Mouse (Mus musculus): ENCODE measurements at regions not wholly inside any gene's neighbourhood (a gene's known extent, or its start where the extent isn't known, plus 50 kb on each side); places are given as distances from the start of the nearest gene placed in this dataset.

DNA sequence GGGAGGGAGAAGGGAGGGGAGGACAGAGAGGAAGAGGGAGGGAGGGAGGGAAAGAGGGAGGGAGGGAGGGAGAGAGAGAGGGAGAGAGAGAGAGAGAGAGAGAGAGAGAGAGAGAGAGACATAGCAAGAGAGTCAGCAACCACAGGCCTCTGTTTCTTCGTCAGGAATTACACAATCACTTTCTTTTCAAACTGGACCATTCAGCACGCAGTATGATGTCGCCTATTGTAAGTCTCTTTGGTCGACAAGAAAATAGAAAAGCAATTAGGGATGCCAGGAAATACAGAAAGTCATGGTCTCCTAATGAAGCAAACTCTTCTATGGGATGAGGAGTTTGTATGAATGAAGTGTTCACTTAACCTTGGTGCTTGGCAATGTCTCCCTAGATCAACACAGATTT is 73.1 kb downstream of the Tmem30b start:
- H3K27me3 ChIP-seq = no peaks in the 10 kb centered on the region
- TF ChIP-seq CTCF (IDR thresholded peaks at IDR 0.05) = no peak
- DNase-seq (ENCODE audit: low read depth, low spot score) (no peak), ATAC-seq (no peak)
- in situ Hi-C loops (cut with MboI; ENCODE audit: low pct_unique_long_range_greater_than_20kb) = no loop called here
- ChIA-PET POLR2A (no interaction called here), CTCF (no interaction called here)

DNA sequence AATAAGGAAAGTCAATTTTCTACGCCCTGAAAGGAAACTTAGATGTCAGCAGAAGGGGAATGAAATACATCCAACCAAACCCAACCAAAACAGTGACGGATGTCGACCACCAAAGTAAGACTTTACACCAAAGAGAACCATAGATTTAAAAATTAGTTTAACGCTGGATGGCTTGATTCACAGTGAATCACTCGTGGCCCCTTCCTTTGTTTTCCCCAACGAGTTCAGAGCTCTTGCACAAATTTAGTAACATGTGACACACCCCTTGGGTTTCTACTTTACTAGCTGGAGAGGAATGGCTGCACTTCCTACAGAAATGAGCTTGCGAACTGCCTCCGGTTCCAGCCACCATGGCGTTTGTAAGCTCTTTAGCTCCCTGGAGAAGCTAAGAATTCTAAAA is 74.2 kb downstream of the Tmem30b start:
- no peak for TF ChIP-seq CTCF (IDR thresholded peaks at IDR 0.05)
- ChIA-PET CTCF (no interaction called here), POLR2A (no interaction called here)
- DNase-seq (ENCODE audit: low read depth, low spot score) (no peak), ATAC-seq (no peak)
- in situ Hi-C loops (cut with MboI; ENCODE audit: low pct_unique_long_range_greater_than_20kb) = no loop called here
- H3K27me3 ChIP-seq = no peaks in the 10 kb centered on the region

DNA sequence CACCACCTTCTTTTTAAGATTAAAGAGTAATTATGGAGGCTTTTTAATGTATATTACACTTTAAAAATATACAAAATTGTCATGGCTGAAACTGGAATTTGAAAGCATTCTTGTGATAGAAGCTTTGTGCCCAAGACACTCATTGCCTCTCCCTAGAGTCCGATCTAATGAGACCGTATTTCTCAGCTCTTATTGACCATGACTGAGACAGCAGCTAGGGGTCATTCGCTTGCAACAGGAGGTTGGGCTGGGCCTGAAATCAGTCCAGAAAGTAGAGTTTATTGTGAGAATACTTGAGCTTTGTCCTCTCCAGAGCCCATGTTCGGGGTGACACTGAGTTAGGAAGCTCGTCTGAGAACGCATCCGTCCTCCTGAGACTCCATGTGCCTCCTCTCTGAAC is 79.7 kb downstream of the Tmem30b start:
- no peaks in the 10 kb centered on the region for H3K27me3 ChIP-seq
- CTCF ChIA-PET = no interaction called here
- ATAC-seq (no peak), DNase-seq (ENCODE audit: low read depth, low spot score) (no peak)
- TF ChIP-seq CTCF (IDR thresholded peaks at IDR 0.05) = no peak
- in situ Hi-C loops (cut with MboI; ENCODE audit: low pct_unique_long_range_greater_than_20kb) = no loop called here
- POLR2A ChIA-PET = no interaction called here

DNA sequence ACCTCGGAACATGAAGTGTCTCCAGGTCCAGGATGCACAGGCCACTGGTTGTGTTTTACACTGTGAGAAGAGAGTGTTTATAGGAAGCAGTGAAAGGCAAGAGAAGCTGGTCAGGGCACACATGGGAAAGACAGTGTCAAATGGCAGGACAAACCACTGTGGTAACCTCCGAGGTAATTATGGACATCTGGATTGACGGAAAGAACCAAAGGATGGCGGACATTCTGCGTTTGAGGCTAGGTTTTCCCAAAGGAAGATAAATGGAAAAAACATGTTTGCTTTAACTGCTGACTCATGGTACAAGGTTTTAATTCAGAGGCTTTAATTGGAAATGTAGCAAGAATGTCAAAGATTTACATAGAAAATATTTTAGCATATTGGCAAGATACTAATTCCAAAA is 80.2 kb downstream of the Tmem30b start:
- POLR2A ChIA-PET = no interaction called here
- DNase-seq (ENCODE audit: low read depth, low spot score) (no peak), ATAC-seq (no peak)
- no peaks in the 10 kb centered on the region for H3K27me3 ChIP-seq
- TF ChIP-seq CTCF (IDR thresholded peaks at IDR 0.05) = no peak
- in situ Hi-C loops (cut with MboI; ENCODE audit: low pct_unique_long_range_greater_than_20kb) = no loop called here
- CTCF ChIA-PET = no interaction called here

DNA sequence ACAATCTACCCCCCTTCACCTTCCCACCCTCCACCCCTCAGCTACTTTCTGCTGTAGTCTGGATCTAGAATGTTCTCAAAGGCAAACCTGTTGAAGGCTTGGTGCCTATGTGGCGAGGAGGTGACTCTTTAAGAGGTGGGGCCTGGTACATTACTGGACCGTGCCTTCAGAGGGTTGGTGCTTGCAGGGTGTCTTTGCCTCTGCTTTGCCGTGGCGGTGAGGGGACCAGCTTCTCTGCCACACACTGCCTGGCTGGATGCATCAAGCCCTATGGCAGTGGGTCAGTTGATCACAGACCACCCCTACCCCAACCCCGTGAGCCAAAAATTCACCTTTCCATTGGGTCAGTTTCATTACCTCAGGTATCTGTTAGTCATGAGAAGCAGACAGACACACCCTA is 81.9 kb downstream of the Tmem30b start:
- H3K27me3 ChIP-seq = no peaks in the 10 kb centered on the region
- DNase-seq (ENCODE audit: low read depth, low spot score) (no peak), ATAC-seq (no peak)
- in situ Hi-C loops (cut with MboI; ENCODE audit: low pct_unique_long_range_greater_than_20kb) = no loop called here
- ChIA-PET POLR2A (interaction anchor here (0.7 kb wide), 1 partner anchor 45 kb away, joined by 3 read pairs; no protein-coding TSS in a partner anchor), CTCF (no interaction called here)
- no peak for TF ChIP-seq CTCF (IDR thresholded peaks at IDR 0.05)

DNA sequence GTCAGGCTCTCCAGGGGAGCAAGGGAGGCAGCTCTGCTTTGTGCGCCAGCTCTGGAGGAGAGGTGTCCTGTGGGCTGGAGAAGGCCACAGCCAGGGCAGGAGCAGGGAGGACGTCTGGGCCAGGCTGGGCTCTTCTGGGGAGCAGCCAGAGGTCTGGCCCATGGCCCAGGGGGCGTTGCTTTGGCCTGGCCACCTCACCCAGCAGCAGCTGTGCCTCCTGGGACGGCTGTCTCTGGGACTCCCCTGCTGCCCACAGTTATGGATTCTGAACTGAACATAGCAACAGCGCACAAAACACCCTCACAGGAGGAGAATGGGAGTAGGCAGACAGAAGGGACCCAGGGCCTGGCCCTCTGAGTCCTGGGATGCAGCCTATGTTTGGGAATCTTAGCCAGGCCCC is 84.1 kb downstream of the Tmem30b start:
- ChIA-PET POLR2A (no interaction called here), CTCF (interaction anchor here (0.8 kb wide), 1 partner anchor 12 kb away, joined by 5 read pairs; no protein-coding TSS in a partner anchor)
- no peaks in the 10 kb centered on the region for H3K27me3 ChIP-seq
- in situ Hi-C loops (cut with MboI; ENCODE audit: low pct_unique_long_range_greater_than_20kb) = no loop called here
- TF ChIP-seq CTCF (IDR thresholded peaks at IDR 0.05) = no peak
- no peak for ATAC-seq
- DNase-seq (ENCODE audit: low read depth, low spot score) = no peak

DNA sequence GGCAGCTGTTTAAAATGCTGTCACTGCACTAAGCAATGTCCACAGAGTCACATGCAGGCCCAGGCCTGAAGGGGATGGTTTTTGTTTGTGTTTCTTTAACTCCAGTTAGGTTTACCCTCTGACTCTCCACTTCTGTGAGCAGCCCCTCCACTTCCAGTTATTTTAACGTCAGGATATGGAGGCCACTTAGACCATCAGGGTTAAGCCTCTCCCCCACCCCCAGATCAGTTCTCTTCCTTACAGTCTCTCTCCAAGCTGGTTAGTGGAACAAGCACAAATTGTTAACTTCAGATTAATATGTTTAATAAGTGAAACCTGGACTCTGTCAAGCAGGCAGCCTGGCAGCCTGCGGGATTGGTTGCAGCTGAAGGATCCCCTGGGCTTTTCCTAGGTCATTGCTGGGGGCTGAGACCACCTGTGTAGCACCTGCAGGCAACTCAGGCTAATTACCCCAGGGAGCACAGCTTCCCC is 85.9 kb downstream of the Tmem30b start:
- ChIA-PET POLR2A (no interaction called here), CTCF (no interaction called here)
- ATAC-seq (no peak), DNase-seq (ENCODE audit: low read depth, low spot score) (no peak)
- no peak for TF ChIP-seq CTCF (IDR thresholded peaks at IDR 0.05)
- no peaks in the 10 kb centered on the region for H3K27me3 ChIP-seq
- in situ Hi-C loops (cut with MboI; ENCODE audit: low pct_unique_long_range_greater_than_20kb) = no loop called here

DNA sequence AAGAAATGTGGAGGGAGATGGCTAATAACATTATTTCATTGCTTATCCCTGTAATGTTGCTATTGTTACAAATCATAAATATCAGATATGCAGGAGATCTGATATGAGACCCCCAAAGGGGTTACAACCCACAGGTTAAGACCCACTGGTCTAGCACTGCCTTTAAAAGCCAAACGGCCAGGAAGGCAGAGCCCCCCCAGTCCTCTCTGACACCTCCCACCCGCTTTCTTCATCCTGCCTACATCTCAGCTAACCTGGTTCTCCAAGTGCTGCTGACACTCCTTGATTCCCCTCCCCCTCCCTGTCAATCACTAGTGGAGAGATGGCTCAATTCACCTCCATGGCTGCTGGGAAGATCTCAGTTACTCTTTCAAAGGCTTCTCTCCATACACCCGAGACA is 94.9 kb downstream of the Tmem30b start:
- in situ Hi-C loops (cut with MboI; ENCODE audit: low pct_unique_long_range_greater_than_20kb) = loop anchor here (5.0 kb wide), 1 partner anchor 429 kb away; no protein-coding TSS in a partner anchor
- no peak for DNase-seq (ENCODE audit: low read depth, low spot score)
- ChIA-PET CTCF (interaction anchor here (1.9 to 2.0 kb wide), 2 partner anchors 66 to 430 kb away, joined by 7 to 8 read pairs; no protein-coding TSS in a partner anchor), POLR2A (no interaction called here)
- ATAC-seq = no peak
- TF ChIP-seq CTCF (IDR thresholded peaks at IDR 0.05) = no peak
- no peaks in the 10 kb centered on the region for H3K27me3 ChIP-seq

DNA sequence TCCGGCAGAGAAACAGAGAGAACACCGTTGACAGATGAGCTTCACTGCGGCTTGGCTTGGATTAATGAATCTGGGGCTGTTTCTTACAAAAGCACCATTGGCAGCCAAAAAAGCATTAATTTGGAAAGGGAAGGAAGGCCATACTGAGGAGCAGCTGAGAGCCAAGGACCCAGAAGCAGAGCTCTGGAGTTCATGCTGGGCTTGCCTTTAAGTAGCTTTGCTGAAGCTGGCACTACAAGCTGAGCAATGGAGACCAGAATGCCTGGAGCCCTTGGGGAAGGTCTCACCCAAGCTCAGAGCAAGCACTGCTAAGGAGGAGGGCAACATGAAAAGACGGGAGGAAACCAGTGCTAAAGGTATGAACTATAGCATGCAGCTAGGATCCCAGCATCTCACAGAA is 95.7 kb downstream of the Tmem30b start:
- ChIA-PET POLR2A (interaction anchor here (0.6 to 1.6 kb wide), 3 partner anchors 29 to 406 kb away, joined by 3 read pairs; no protein-coding TSS in a partner anchor), CTCF (interaction anchor here (0.7 to 2.0 kb wide), 5 partner anchors 11 to 430 kb away, joined by 3 to 8 read pairs (median 5); no protein-coding TSS in a partner anchor)
- TF ChIP-seq CTCF (IDR thresholded peaks at IDR 0.05) = no peak
- in situ Hi-C loops (cut with MboI; ENCODE audit: low pct_unique_long_range_greater_than_20kb) = loop anchor here (5.0 kb wide), 1 partner anchor 428 kb away; no protein-coding TSS in a partner anchor
- ATAC-seq = no peak
- no peak for DNase-seq (ENCODE audit: low read depth, low spot score)
- H3K27me3 ChIP-seq = no peaks in the 10 kb centered on the region

DNA sequence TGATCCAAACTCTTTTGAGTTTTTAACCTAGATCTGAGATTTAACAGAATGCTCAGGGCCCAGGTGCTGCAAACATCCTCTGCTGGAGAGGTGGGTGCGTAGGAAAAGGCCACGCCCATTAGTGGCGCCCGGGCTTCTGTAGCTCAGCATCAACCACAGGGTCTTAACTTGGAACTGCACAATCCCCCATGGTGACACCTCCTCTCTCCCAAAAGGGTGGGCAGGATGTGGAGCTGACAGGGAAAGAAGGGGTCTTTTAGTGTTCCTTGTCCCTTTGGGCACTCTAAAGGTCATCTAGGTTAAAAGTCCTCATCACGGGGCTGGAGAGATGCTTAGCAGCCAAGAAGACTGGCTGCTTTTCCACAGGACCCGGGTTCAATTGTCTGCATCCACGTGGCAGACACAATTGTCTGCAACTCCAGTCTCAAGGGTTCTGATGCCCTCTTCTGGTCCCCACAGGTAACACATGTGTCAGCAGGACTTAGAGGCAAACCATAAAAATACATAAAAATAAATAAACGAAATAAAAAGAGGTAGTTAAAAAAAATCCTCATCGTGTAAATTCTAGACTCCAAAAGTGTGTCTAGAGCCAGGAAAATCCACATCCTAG is 96.2 kb downstream of the Tmem30b start:
- ATAC-seq (no peak), DNase-seq (ENCODE audit: low read depth, low spot score) (no peak)
- peak; percentile 79 for TF ChIP-seq CTCF (IDR thresholded peaks at IDR 0.05)
- POLR2A ChIA-PET = interaction anchor here (0.6 to 1.6 kb wide), 3 partner anchors 29 to 405 kb away, joined by 3 read pairs; no protein-coding TSS in a partner anchor
- no peaks in the 10 kb centered on the region for H3K27me3 ChIP-seq
- CTCF ChIA-PET = interaction anchor here (0.7 to 2.0 kb wide), 6 partner anchors 12 to 429 kb away, joined by 3 to 8 read pairs (median 4); no protein-coding TSS in a partner anchor
- in situ Hi-C loops (cut with MboI; ENCODE audit: low pct_unique_long_range_greater_than_20kb) = loop anchor here (5.0 kb wide), 1 partner anchor 428 kb away; no protein-coding TSS in a partner anchor

DNA sequence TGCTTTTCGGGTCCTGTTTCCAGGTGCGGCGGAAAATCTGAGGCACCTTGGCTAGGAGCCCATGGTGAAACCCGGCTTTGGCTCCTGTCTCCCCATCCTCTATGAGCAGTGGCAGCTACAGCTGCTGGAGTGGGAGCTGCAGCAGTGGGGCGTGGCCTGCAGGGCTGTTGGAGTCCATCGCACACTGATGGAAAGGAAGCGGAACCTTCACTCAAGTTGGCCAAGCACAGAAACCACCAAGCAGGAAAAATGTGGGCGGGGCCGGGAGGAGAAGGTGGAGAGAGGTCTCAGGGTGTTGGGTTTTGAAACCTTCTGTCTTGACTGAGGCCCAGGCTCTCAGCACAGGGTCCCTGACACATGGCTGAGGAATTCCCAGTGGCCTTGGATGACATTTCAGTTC is 97.1 kb downstream of the Tmem30b start:
- no peak for TF ChIP-seq CTCF (IDR thresholded peaks at IDR 0.05)
- in situ Hi-C loops (cut with MboI; ENCODE audit: low pct_unique_long_range_greater_than_20kb) = no loop called here
- CTCF ChIA-PET = interaction anchor here (1.2 to 1.9 kb wide), 3 partner anchors 66 to 428 kb away, joined by 3 to 8 read pairs (median 4); no protein-coding TSS in a partner anchor
- no peaks in the 10 kb centered on the region for H3K27me3 ChIP-seq
- POLR2A ChIA-PET = interaction anchor here (1.6 kb wide), 1 partner anchor 404 kb away, joined by 3 read pairs; no protein-coding TSS in a partner anchor
- ATAC-seq (peak; percentile 88), DNase-seq (ENCODE audit: low read depth, low spot score) (peak; percentile 83)

All from Patski (cell line).